Mouse (Mus musculus): ENCODE measurements around the gene Uts2. TPM values are rescaled to one million over a fixed set of nuclear protein-coding genes. Genes with fewer than 3 reads are reported as not detected.

Uts2 gene
- total and polyA plus RNA-seq, 2 experiments from 2014 or later: not detected

GRCm38 (mm10) chr4:151024152-151024551 is 27.3 kb downstream of the Uts2 start:
- Histone ChIP-seq H3K4me2 (ENCODE audit: low read depth, low read length, poor library complexity, severe bottlenecking) (no peak overlapping the region), H3K36me3 (ENCODE audit: insufficient read depth, low read length) (peaks cover 9% of the 10 kb centered on the region), H3K4me1 (ENCODE audit: insufficient read depth, low read length) (no peaks in the 10 kb centered on the region), H3K27me3 (ENCODE audit: insufficient read depth, low read length) (no peaks in the 10 kb centered on the region), H3K27ac (ENCODE audit: low read depth, low read length) (no peak overlapping the region), H3K9me3 (ENCODE audit: low read length) (no peaks in the 10 kb centered on the region), H3K9ac (replicated peaks; ENCODE audit: low read length, poor library complexity, severe bottlenecking) (no peak overlapping the region), H3K4me3 (ENCODE audit: low read depth, low read length) (no peak overlapping the region)
- WGBS: 91% methylated on average over 9 of the region's 9 CpGs
- TF ChIP-seq CTCF (IDR thresholded peaks at IDR 0.05): no peak
- no peak for DNase-seq (ENCODE audit: low spot score)
- no peak for ATAC-seq (ENCODE audit: low FRiP score)

DNA sequence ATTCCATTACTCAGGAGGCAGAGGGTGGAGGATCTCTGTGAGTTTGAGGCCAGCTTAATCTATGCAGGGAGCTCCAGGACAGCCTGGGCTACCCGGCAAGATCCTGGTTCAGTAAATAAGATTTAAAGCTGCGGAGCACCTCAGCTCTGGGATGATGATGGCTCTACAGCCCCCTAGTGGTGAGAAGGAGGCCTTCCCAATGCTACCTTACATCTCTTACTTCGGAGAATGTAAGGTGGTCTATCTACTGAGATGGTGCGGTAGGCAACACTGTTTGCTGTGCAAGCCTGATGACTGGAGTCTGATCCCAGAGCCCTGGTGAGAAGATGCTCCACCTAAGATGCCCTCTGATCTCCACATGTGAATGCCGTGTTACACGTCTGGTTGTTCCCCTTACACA is 30.1 kb downstream of the Uts2 start:
- WGBS: 47% methylated on average over 6 of the region's 6 CpGs
- DNase-seq (ENCODE audit: low spot score): peak; percentile 64
- Histone ChIP-seq H3K9me3 (ENCODE audit: low read length) (no peaks in the 10 kb centered on the region), H3K36me3 (ENCODE audit: insufficient read depth, low read length) (peaks cover 7% of the 10 kb centered on the region; the same call in 1 of the 2 replicates), H3K27ac (ENCODE audit: low read depth, low read length) (no peak overlapping the region), H3K9ac (replicated peaks; ENCODE audit: low read length, poor library complexity, severe bottlenecking) (no peak overlapping the region), H3K4me1 (ENCODE audit: insufficient read depth, low read length) (no peaks in the 10 kb centered on the region), H3K4me2 (ENCODE audit: low read depth, low read length, poor library complexity, severe bottlenecking) (no peak overlapping the region), H3K4me3 (ENCODE audit: low read depth, low read length) (no peak overlapping the region), H3K27me3 (ENCODE audit: insufficient read depth, low read length) (no peaks in the 10 kb centered on the region)
- TF ChIP-seq CTCF (IDR thresholded peaks at IDR 0.05): peak; percentile 78
- ATAC-seq (ENCODE audit: low FRiP score): no peak

- Histone ChIP-seq H3K9ac (replicated peaks; ENCODE audit: low read length, poor library complexity, severe bottlenecking) (no peak overlapping the region), H3K4me2 (ENCODE audit: low read depth, low read length, poor library complexity, severe bottlenecking) (no peak overlapping the region), H3K27ac (ENCODE audit: low read depth, low read length) (no peak overlapping the region), H3K4me3 (ENCODE audit: low read depth, low read length) (no peak overlapping the region), H3K4me1 (ENCODE audit: insufficient read depth, low read length) (no peaks in the 10 kb centered on the region), H3K27me3 (ENCODE audit: insufficient read depth, low read length) (no peaks in the 10 kb centered on the region), H3K36me3 (ENCODE audit: insufficient read depth, low read length) (peaks cover 3% of the 10 kb centered on the region; the same call in 1 of the 2 replicates), H3K9me3 (ENCODE audit: low read length) (no peaks in the 10 kb centered on the region)
- TF ChIP-seq CTCF (IDR thresholded peaks at IDR 0.05): no peak
- ATAC-seq (ENCODE audit: low FRiP score) (no peak), DNase-seq (ENCODE audit: low spot score) (no peak)
- 89% methylated on average over 7 of the region's 7 CpGs for WGBS
These were observed 39.6 kb downstream of the Uts2 start for GRCm38 (mm10) chr4:151036521-151036920.

DNA sequence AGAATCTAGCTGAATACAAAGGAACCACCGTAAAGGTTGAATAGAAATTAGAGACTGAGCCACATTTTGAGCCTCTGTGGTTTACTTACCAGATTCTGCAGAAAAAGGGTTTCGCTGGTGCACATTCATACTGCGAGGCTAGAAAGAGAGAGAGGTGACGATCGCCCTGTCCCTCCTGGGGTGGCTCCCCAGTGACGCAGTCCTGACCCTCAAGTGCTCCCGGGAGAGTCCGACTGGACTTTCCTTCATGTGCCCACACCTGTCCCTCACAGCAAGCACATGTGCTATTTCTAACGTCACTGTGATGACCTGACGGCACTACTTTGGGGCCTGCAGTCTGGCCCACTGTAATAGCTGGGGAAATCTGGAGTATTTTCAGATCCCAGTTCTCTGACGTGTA is 40.9 kb downstream of the Uts2 start:
- WGBS: 93% methylated on average over 11 of the region's 11 CpGs

GRCm38 (mm10) chr4:151041506-151041905 is 44.6 kb downstream of the Uts2 start:
- no peaks in the 10 kb centered on the region for H3K9me3 ChIP-seq (ENCODE audit: low read length)
- TF ChIP-seq CTCF (IDR thresholded peaks at IDR 0.05): no peak
- 91% methylated on average over 5 of the region's 5 CpGs for WGBS
- H3K4me1 ChIP-seq (ENCODE audit: insufficient read depth, low read length): no peaks in the 10 kb centered on the region
- ATAC-seq (ENCODE audit: low FRiP score) (no peak), DNase-seq (ENCODE audit: low spot score) (no peak)
- H3K9ac ChIP-seq (replicated peaks; ENCODE audit: low read length, poor library complexity, severe bottlenecking): no peak overlapping the region
- no peak overlapping the region for H3K4me2 ChIP-seq (ENCODE audit: low read depth, low read length, poor library complexity, severe bottlenecking)
- H3K36me3 ChIP-seq (ENCODE audit: insufficient read depth, low read length): no peaks in the 10 kb centered on the region
- H3K27me3 ChIP-seq (ENCODE audit: insufficient read depth, low read length): no peaks in the 10 kb centered on the region
- no peak overlapping the region for H3K4me3 ChIP-seq (ENCODE audit: low read depth, low read length)
- no peak overlapping the region for H3K27ac ChIP-seq (ENCODE audit: low read depth, low read length)

More for the DNA sequence above, 40.9 kb downstream of the Uts2 start:
- Histone ChIP-seq H3K4me1 (ENCODE audit: insufficient read depth, low read length) (no peaks in the 10 kb centered on the region), H3K4me3 (ENCODE audit: low read depth, low read length) (no peak overlapping the region), H3K36me3 (ENCODE audit: insufficient read depth, low read length) (peaks cover 3% of the 10 kb centered on the region; the same call in 1 of the 2 replicates), H3K27me3 (ENCODE audit: insufficient read depth, low read length) (no peaks in the 10 kb centered on the region), H3K4me2 (ENCODE audit: low read depth, low read length, poor library complexity, severe bottlenecking) (no peak overlapping the region), H3K9me3 (ENCODE audit: low read length) (no peaks in the 10 kb centered on the region), H3K27ac (ENCODE audit: low read depth, low read length) (no peak overlapping the region), H3K9ac (replicated peaks; ENCODE audit: low read length, poor library complexity, severe bottlenecking) (no peak overlapping the region)
- DNase-seq (ENCODE audit: low spot score): no peak
- no peak for TF ChIP-seq CTCF (IDR thresholded peaks at IDR 0.05)
- ATAC-seq (ENCODE audit: low FRiP score): no peak

- no peaks in the 10 kb centered on the region for H3K27me3 ChIP-seq (ENCODE audit: insufficient read depth, low read length)
- H3K27ac ChIP-seq (ENCODE audit: low read depth, low read length): no peak overlapping the region
- H3K4me1 ChIP-seq (ENCODE audit: insufficient read depth, low read length): no peaks in the 10 kb centered on the region
- H3K9ac ChIP-seq (replicated peaks; ENCODE audit: low read length, poor library complexity, severe bottlenecking): no peak overlapping the region
- ATAC-seq (ENCODE audit: low FRiP score): no peak
- H3K4me3 ChIP-seq (ENCODE audit: low read depth, low read length): peak overlapping the region; percentile 57; the same call in 1 of the 2 replicates
- H3K36me3 ChIP-seq (ENCODE audit: insufficient read depth, low read length): 0 out of 2 replicates have a peak, but pooled peaks cover 3% of the 10 kb centered on the region
- 43% methylated on average over 5 of the region's 5 CpGs for WGBS
- DNase-seq (ENCODE audit: low spot score): no peak
- no peaks in the 10 kb centered on the region for H3K9me3 ChIP-seq (ENCODE audit: low read length)
- no peak for TF ChIP-seq CTCF (IDR thresholded peaks at IDR 0.05)
- peak overlapping the region; percentile 92 for H3K4me2 ChIP-seq (ENCODE audit: low read depth, low read length, poor library complexity, severe bottlenecking)
These were observed 46.4 kb downstream of the Uts2 start for GRCm38 (mm10) chr4:151043281-151043680.

Measured in midbrain, postnatal 0 days (tissue).